Mouse (Mus musculus): Measurements from ENCODE around the gene Tbpl1.

- TF ChIP-seq CTCF (IDR thresholded peaks at IDR 0.05; ENCODE audit: low read depth) (no peak), EP300 (IDR thresholded peaks at IDR 0.05; ENCODE audit: low read depth) (no peak)
Measured at GRCm38 (mm10) chr10:22674176-22674575, 57.6 kb downstream of the Tbpl1 start.

Data from heart, postnatal 0 days (tissue).